Mouse (Mus musculus) heart, postnatal 0 days (tissue): Measurements from ENCODE around the gene Atxn1.

ENCODE experiments used
- CTCF ChIP-seq: IDR thresholded peaks from 2 replicates; pipeline ENCODE4 v1.5.1; 2016; ENCODE audit warnings: antibody characterized with exemption, control low read depth, low read depth
- EP300 ChIP-seq: IDR thresholded peaks from 2 replicates; pipeline ENCODE4 v1.6.1; 2016; ENCODE audit warnings: antibody characterized with exemption, low read depth

GRCm38 (mm10) chr13:45922467-45922866, 42.3 kb downstream of the Atxn1 start:
- TF ChIP-seq CTCF (no peak), EP300 (no peak)
